Mouse (Mus musculus) intestine, embryonic 16.5 days (tissue): ENCODE results near the gene Jmjd4. TPM values are rescaled to one million over a fixed set of nuclear protein-coding genes. Genes with fewer than 3 reads are reported as not detected.

Source experiments
- ATAC-seq: fragments of 200-750 bp; cut with Nextera tagmentation; 2 replicates; pipeline ENCODE4 v1.8.0; 2017; ENCODE audit warnings: moderate TSS enrichment, moderate library complexity
- H3K27ac ChIP-seq: fragments of 300-500 bp; sonication (generic); 2 replicates; pipeline ENCODE4 v1.5.1; 2014; ENCODE audit warnings: mild to moderate bottlenecking, low read length
- H3K27me3 ChIP-seq: fragments of 300-500 bp; sonication (generic); replicated peaks from 2 replicates; pipeline ENCODE4 v1.6.1; 2014; ENCODE audit warnings: low read length, control low read depth, mixed read lengths; ENCODE audit not compliant: control insufficient read depth, insufficient read depth
- H3K36me3 ChIP-seq: fragments of 300-500 bp; sonication (generic); 2 replicates; pipeline ENCODE4 v1.6.1; 2014; ENCODE audit warnings: low read length, control low read depth; ENCODE audit not compliant: control insufficient read depth, insufficient read depth
- H3K4me1 ChIP-seq: fragments of 300-500 bp; sonication (generic); 2 replicates; pipeline ENCODE4 v1.6.1; 2014; ENCODE audit warnings: low read length, control low read depth, mixed read lengths; ENCODE audit not compliant: control insufficient read depth, insufficient read depth
- H3K4me2 ChIP-seq: fragments of 300-500 bp; sonication (generic); 2 replicates; pipeline ENCODE4 v1.6.1; 2014; ENCODE audit warnings: low read depth, low read length, control low read depth
- H3K4me3 ChIP-seq: fragments of 300-500 bp; sonication (generic); 2 replicates; pipeline ENCODE4 v1.5.1; 2014; ENCODE audit warnings: mild to moderate bottlenecking, low read length
- H3K9ac ChIP-seq: fragments of 300-500 bp; sonication (generic); 2 replicates; pipeline ENCODE4 v1.6.1; 2014; ENCODE audit warnings: low read depth, low read length
- H3K9me3 ChIP-seq: fragments of 300-500 bp; sonication (generic); 2 replicates; pipeline ENCODE4 v1.6.1; 2016; ENCODE audit warnings: low read length, control low read depth; ENCODE audit not compliant: control insufficient read depth
- WGBS: fragments of 180-500 bp; shearing (Covaris S2); extraction: QIAGEN DNeasy Blood & Tissue Kit; methylation state at CpG from one replicate; pipeline ENCODE4 v1.1.7; 2014; 5-methylcytosine and 5-hydroxymethylcytosine counted together
- polyA plus RNA-seq: library from polyadenylated mRNA; unstranded; fragments of >200 nt; fragmentation: Nextera tagmentation; extraction: Ambion mirVana; gene quantifications from 2 replicates; pipeline ENCODE4 v1.2.1, GENCODE M21; 2015

Jmjd4 gene
- polyA plus RNA-seq, 1 experiment from 2014 or later, result 8.1 TPM

- Histone ChIP-seq H3K4me2 (no peak overlapping the region), H3K4me1 (peaks cover 5% of the 10 kb centered on the region; the same call in 1 of the 2 replicates), H3K4me3 (no peak overlapping the region), H3K9me3 (no peaks in the 10 kb centered on the region), H3K27me3 (no peaks in the 10 kb centered on the region), H3K27ac (no peak overlapping the region), H3K9ac (no peak overlapping the region), H3K36me3 (peaks cover 8% of the 10 kb centered on the region; the same call in 1 of the 2 replicates)
- WGBS, result 84% methylated on average over 2 of the region's 2 CpGs
- ATAC-seq, result no peak
Measured at GRCm38 (mm10) chr11:59456346-59456745, 6.5 kb downstream of the Jmjd4 start.

- H3K36me3 ChIP-seq, result peaks cover 8% of the 10 kb centered on the region; the same call in 1 of the 2 replicates
- no peak overlapping the region for H3K9ac ChIP-seq
- no peak overlapping the region for H3K27ac ChIP-seq
- 0 out of 2 replicates have a peak, but pooled peaks cover 5% of the 10 kb centered on the region for H3K4me1 ChIP-seq
- WGBS, result 88% methylated on average over 2 of the region's 2 CpGs
- H3K4me3 ChIP-seq, result no peak overlapping the region
- no peak for ATAC-seq
- no peak overlapping the region for H3K4me2 ChIP-seq
- no peaks in the 10 kb centered on the region for H3K9me3 ChIP-seq
- H3K27me3 ChIP-seq, result no peaks in the 10 kb centered on the region
Measured at GRCm38 (mm10) chr11:59456891-59457290, 7.0 kb downstream of the Jmjd4 start.

- Histone ChIP-seq H3K27me3 (no peaks in the 10 kb centered on the region), H3K4me3 (no peak overlapping the region), H3K9ac (no peak overlapping the region), H3K4me2 (no peak overlapping the region), H3K4me1 (0 out of 2 replicates have a peak, but pooled peaks cover 5% of the 10 kb centered on the region), H3K27ac (0 out of 2 replicates have a peak overlapping the region, but pooled peaks have one; percentile 23), H3K36me3 (peaks cover 24% of the 10 kb centered on the region), H3K9me3 (peaks cover 15% of the 10 kb centered on the region)
- WGBS, result 15% methylated on average over 5 of the region's 5 CpGs
- peak; percentile 93 for ATAC-seq
Measured at GRCm38 (mm10) chr11:59458973-59459372, 9.1 kb downstream of the Jmjd4 start.

- no peak overlapping the region for H3K4me3 ChIP-seq
- H3K27me3 ChIP-seq, result no peaks in the 10 kb centered on the region
- ATAC-seq, result no peak
- 96% methylated on average over 2 of the region's 2 CpGs for WGBS
- H3K4me2 ChIP-seq, result no peak overlapping the region
- H3K36me3 ChIP-seq, result peaks cover 28% of the 10 kb centered on the region
- peaks cover 19% of the 10 kb centered on the region for H3K9me3 ChIP-seq
- no peak overlapping the region for H3K9ac ChIP-seq
- H3K27ac ChIP-seq, result no peak overlapping the region
- 0 out of 2 replicates have a peak, but pooled peaks cover 5% of the 10 kb centered on the region for H3K4me1 ChIP-seq
Measured at GRCm38 (mm10) chr11:59460459-59460858, 10.6 kb downstream of the Jmjd4 start.

GRCm38 (mm10) chr11:59471413-59472325, 21.8 kb downstream of the Jmjd4 start:
- WGBS, result 4% methylated on average over 37 of the region's 37 CpGs
- H3K27me3 ChIP-seq, result no peaks in the 10 kb centered on the region
- ATAC-seq, result peak; percentile 88
- peak overlapping the region; percentile 91 for H3K4me2 ChIP-seq
- H3K4me3 ChIP-seq, result peak overlapping the region; percentile 88
- H3K36me3 ChIP-seq, result no peaks in the 10 kb centered on the region
- peak overlapping the region; percentile 80 for H3K27ac ChIP-seq
- H3K9ac ChIP-seq, result peak overlapping the region; percentile 93
- H3K9me3 ChIP-seq, result no peaks in the 10 kb centered on the region
- peaks cover 4% of the 10 kb centered on the region for H3K4me1 ChIP-seq

GRCm38 (mm10) chr11:59472326-59472677, 22.5 kb downstream of the Jmjd4 start, which contains the start of gene Zfp867:
TSS of gene Zfp867 (minus strand) at chr11:59472474.
- peak within 1 kb of the TSS; percentile 80 for H3K27ac ChIP-seq
- H3K4me2 ChIP-seq, result peak within 1 kb of the TSS; percentile 91
- no peaks in the 10 kb centered on the region for H3K9me3 ChIP-seq
- 1% methylated on average over 19 of the region's 19 CpGs for WGBS
- H3K36me3 ChIP-seq, result no peaks in the 10 kb centered on the region
- H3K4me3 ChIP-seq, result peak within 1 kb of the TSS; percentile 88
- H3K9ac ChIP-seq, result peak within 1 kb of the TSS; percentile 93
- peak; percentile 92 for ATAC-seq
- H3K27me3 ChIP-seq, result no peaks in the 10 kb centered on the region
- peaks cover 4% of the 10 kb centered on the region for H3K4me1 ChIP-seq

- Histone ChIP-seq H3K4me3 (no peak overlapping the region), H3K4me2 (no peak overlapping the region), H3K9me3 (no peaks in the 10 kb centered on the region), H3K27ac (no peak overlapping the region), H3K9ac (no peak overlapping the region), H3K36me3 (no peaks in the 10 kb centered on the region), H3K4me1 (no peaks in the 10 kb centered on the region), H3K27me3 (no peaks in the 10 kb centered on the region)
- 64% methylated on average over 6 of the region's 6 CpGs for WGBS
- ATAC-seq, result no peak
Measured at GRCm38 (mm10) chr11:59477240-59477639, 27.4 kb downstream of the Jmjd4 start.

- Histone ChIP-seq H3K9me3 (no peaks in the 10 kb centered on the region), H3K4me1 (no peaks in the 10 kb centered on the region), H3K4me2 (no peak overlapping the region), H3K9ac (no peak overlapping the region), H3K27me3 (no peaks in the 10 kb centered on the region), H3K36me3 (peaks cover 4% of the 10 kb centered on the region), H3K4me3 (no peak overlapping the region), H3K27ac (no peak overlapping the region)
- WGBS, result 6% methylated on average over 2 of the region's 2 CpGs
- no peak for ATAC-seq
Measured at GRCm38 (mm10) chr11:59483212-59483611, 33.4 kb downstream of the Jmjd4 start.

GRCm38 (mm10) chr11:59485641-59486040, 35.8 kb downstream of the Jmjd4 start:
- H3K4me3 ChIP-seq, result no peak overlapping the region
- H3K9me3 ChIP-seq, result no peaks in the 10 kb centered on the region
- ATAC-seq, result no peak
- 64% methylated on average over 2 of the region's 2 CpGs for WGBS
- peaks cover 6% of the 10 kb centered on the region for H3K36me3 ChIP-seq
- no peaks in the 10 kb centered on the region for H3K27me3 ChIP-seq
- no peak overlapping the region for H3K4me2 ChIP-seq
- H3K9ac ChIP-seq, result no peak overlapping the region
- H3K27ac ChIP-seq, result no peak overlapping the region
- H3K4me1 ChIP-seq, result no peaks in the 10 kb centered on the region
